Mouse (Mus musculus): Measurements from ENCODE around the gene Idnk. TPM values are rescaled to one million over a fixed set of nuclear protein-coding genes. Genes with fewer than 3 reads are reported as not detected.

Idnk gene
- polyA plus RNA-seq (2017; shearing (Covaris generic)): 115 TPM

GRCm38 (mm10) chr13:58157447-58158098, at the start of gene Idnk:
Gene Idnk (plus strand): TSS chr13:58157649.

GRCm38 (mm10) chr13:58113061-58113900, 44.2 kb upstream of the Idnk start, which contains the start of gene Klhl3:
Gene Klhl3 (minus strand): TSS chr13:58113592.

GRCm38 (mm10) chr13:58128396-58128767, 29.1 kb upstream of the Idnk start, which contains the start of gene Hnrnpa0:
Gene Hnrnpa0 (minus strand): TSS chr13:58128556.

Other genes starting within 250 kb of the Idnk start
- not detected for gene Spock1, start 249.3 kb upstream of the Idnk start, polyA plus RNA-seq (2017; shearing (Covaris generic))
- 2.1 TPM for gene Klhl3, start 44.1 kb upstream of the Idnk start, polyA plus RNA-seq (2017; shearing (Covaris generic))
- gene Hnrnpa0, start 29.1 kb upstream of the Idnk start, polyA plus RNA-seq (2017; shearing (Covaris generic)): 77.4 TPM
- 145 TPM for gene Ubqln1, start 58.0 kb downstream of the Idnk start, polyA plus RNA-seq (2017; shearing (Covaris generic))
- gene Gkap1, start 118.0 kb downstream of the Idnk start, polyA plus RNA-seq (2017; shearing (Covaris generic)): 0.76 TPM
- gene Kif27, start 201.5 kb downstream of the Idnk start, polyA plus RNA-seq (2017; shearing (Covaris generic)): not detected
- 11.6 TPM for gene 2210016F16Rik, start 227.6 kb downstream of the Idnk start, polyA plus RNA-seq (2017; shearing (Covaris generic))
- 29.3 TPM for gene Rmi1, start 244.6 kb downstream of the Idnk start, polyA plus RNA-seq (2017; shearing (Covaris generic))
- 1,538 TPM for gene Hnrnpk, start 245.7 kb downstream of the Idnk start, polyA plus RNA-seq (2017; shearing (Covaris generic))